Mouse (Mus musculus) left cerebral cortex, postnatal 14 days (tissue): ENCODE measurements at regions not wholly inside any gene's neighbourhood (a gene's known extent, or its start where the extent isn't known, plus 50 kb on each side); places are given as distances from the start of the nearest gene placed in this dataset.

Experiments used
- DNase-seq, 2 experiments: peaks; one replicate each; pipeline ENCODE4 v3.0.0; 2021 to 2022; ENCODE audit warnings: low spot score in 2 of 2, mixed read lengths in 1 of 2
- intact Hi-C: fragments of 180-260 bp; cut with DNase I; formaldehyde crosslinking; loops from one replicate; pipeline ENCODE4 v1.15.1; 2025

DNA sequence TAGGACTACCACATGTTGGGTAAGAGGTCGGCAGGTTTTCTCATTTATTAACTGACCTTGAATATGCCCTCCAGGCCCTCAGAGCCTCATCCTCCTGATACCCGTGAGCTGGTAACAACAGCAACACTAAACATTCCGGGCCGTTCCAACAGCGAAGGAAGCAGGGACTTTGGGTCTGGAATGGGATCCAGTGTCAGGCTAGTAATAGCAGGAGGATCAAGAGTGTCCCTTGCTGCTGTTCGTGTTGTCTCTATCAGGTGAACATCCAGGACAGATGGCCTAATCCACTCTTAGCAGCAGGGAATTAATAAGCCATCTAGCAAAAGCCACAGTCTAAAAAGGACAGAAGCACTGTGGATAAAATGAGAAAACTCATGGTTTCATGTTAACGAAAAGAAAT is 106.7 kb downstream of the Cpeb2 start:
- DNase-seq: no peak
- intact Hi-C loops: no loop called here

GRCm38 (mm10) chr5:43341475-43341874 is 108.5 kb downstream of the Cpeb2 start:
- intact Hi-C loops: no loop called here
- DNase-seq: no peak

DNA sequence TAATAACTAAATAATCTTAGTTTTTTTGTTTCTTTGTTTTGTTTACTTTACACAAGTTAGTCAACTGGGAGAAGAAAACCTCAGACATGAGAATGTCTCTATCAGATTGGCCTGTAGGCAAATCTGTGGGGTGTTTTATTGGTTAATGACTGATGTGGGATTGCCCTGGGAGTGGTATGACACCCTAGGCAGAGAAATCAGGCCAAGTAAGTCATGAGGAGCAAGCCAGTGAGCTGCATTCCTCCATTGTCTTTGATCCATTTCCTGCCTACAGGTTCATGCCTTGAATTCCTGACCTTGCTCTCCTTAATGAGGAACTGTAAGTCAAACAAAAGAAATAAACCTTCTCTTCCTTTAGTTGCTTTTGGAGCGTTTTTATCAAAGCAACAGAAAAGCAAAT is 111.5 kb downstream of the Cpeb2 start:
- no peak for DNase-seq
- intact Hi-C loops: no loop called here

DNA sequence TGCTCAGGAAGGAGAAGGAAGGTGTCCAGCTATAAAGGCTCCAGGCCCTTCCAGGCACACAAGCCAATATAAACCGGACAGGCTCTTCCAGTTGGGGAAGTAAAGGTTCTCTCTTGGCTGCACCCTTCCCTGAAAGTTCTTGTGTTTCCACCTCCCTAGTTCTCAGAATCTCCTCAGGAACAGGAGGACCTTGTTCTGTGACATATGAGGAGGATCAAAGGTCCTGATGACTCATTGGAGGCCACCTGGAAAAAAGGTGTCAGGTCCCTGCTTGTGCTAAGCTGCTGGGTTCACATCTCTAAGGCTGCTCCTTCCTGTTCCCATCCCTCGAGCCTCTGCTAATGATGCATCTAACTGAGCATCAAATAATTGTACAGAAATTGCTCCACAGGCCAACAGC is 118.0 kb downstream of the Cpeb2 start:
- intact Hi-C loops: loop anchor here (10.0 kb wide), 1 partner anchor 116 kb away; the partner anchor contains the start of gene Cpeb2
- DNase-seq: no peak

GRCm38 (mm10) chr5:43353021-43353990 is 120.3 kb downstream of the Cpeb2 start:
- intact Hi-C loops: loop anchor here (10.0 kb wide), 1 partner anchor 119 kb away; the partner anchor contains the start of gene Cpeb2
- no peak for DNase-seq

DNA sequence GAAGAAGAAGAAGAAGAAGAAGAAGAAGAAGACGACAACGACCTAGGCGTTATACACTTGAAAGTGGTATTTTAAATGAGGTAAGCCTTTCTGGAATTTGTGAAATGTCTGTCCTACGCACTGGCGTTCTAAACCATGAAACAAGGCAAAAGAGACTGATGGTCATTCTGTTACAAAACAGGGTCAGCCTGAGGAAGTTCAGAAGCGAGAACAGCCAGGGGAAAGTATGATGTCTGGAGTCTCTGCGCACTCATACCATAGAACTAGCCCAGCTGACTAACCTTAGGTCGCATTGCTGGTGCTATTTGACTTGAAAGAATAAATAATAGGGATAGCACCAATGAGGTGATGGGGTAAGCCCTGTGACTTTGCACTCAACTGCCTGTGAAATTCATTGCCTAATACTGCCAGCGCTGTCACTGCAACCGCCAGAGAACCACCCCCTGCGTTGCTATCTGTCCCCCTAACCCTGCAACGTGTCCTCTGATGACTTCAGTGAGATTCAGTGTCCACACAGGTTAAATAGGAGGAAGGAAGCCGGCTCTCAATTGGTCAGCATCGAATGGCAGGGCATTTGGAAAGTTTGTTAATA is 121.5 kb downstream of the Cpeb2 start:
- intact Hi-C loops: loop anchor here (10.0 kb wide), 1 partner anchor 120 kb away; the partner anchor contains the start of gene Cpeb2
- DNase-seq: no peak

DNA sequence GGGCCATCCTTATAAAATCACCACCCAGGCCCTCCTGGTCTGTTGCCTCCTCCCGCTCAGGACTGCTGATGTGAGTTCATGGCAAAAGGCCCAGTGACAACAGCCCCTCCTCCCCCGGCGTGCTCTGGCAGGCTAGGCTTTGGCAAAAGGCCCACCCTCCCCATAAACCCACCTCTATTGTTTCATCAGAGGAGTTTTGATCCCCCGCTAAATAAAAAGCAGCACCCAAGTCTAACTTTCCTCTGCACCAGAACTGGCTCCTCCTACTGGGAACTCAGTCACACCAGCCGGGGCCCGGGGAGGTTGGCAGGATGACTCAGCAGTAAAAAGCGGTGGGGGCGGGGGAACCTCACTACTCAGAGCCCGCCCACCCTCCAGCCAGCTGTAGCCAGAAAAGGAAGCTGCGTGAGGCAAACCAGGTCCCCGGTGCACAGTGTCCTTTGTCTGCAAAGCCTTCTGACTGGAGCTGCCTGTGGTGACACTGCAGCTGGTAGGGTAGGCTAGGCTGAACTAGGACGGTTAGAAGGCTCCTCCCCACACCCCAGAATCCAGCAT is 122.1 kb downstream of the Cpeb2 start:
- intact Hi-C loops: loop anchor here (10.0 kb wide), 1 partner anchor 120 kb away; the partner anchor contains the start of gene Cpeb2
- DNase-seq: peak; percentile 85 to 91

GRCm38 (mm10) chr5:43355832-43356231 is 122.9 kb downstream of the Cpeb2 start:
- intact Hi-C loops: loop anchor here (10.0 kb wide), 1 partner anchor 121 kb away; the partner anchor contains the start of gene Cpeb2

GRCm38 (mm10) chr5:43357100-43357680 is 124.2 kb downstream of the Cpeb2 start:
- intact Hi-C loops: loop anchor here (10.0 kb wide), 1 partner anchor 122 kb away; the partner anchor contains the start of gene Cpeb2
- no peak for DNase-seq

More at GRCm38 (mm10) chr5:43355832-43356231, 122.9 kb downstream of the Cpeb2 start:
- no peak for DNase-seq

DNA sequence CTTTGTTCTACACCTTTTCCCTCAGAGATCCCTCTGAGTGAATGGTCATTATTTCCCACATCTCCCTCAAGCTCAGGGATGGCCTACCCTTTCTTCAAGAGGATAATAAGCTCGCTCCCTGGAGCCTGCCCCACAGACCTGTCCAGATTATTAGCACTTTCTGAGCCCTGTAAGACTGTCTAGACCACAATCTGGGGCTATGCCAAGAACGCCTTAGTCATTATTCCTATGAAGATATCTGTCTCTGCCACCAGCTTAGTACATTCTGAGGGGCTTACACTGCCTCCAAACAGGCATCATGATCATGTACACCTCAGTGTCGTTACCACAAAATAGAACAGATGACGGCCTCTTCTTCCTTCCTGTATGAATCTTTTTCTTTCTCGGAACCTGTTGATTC is 124.9 kb downstream of the Cpeb2 start:
- DNase-seq: no peak
- intact Hi-C loops: loop anchor here (10.0 kb wide), 1 partner anchor 123 kb away; the partner anchor contains the start of gene Cpeb2

DNA sequence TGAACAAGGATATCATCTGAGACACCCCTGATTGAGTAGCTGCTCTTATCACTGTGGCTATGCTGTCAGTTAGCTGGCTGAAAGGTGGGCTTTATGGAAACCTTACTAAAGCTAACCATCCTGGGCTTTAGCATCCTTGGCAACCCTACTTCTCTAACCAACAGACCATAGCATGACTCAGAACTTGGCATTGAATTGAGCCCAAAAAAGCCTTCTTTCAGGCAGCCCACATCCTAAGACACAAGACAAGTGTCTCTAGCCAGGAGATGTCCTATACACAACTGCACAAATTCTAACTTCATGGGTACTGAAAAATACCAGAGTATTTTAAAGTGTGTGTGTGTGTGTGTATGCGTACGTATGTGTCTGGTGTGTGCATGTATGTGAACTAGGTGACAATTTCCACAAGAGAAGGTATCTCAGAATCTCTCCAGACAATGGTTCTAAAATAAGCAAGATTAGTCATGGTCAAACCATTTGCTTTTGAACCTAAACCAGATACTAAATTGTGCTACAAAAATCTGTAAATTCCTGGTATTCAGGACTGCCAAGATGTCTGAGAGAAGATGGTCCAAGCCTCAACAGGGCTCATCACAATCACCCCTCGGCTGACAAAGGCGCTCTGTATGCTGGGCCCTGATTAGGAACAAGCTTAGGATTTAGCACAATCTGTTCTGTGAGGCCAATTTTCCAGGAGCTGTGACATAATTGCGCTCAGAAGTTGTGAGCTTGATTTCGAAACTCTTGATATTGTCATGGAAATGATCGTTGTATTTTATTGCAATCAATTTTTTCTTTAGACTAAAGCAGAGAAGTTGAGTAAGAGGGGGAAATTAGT is 126.2 kb downstream of the Cpeb2 start:
- no peak for DNase-seq
- intact Hi-C loops: loop anchor here (10.0 kb wide), 1 partner anchor 124 kb away; the partner anchor contains the start of gene Cpeb2

- intact Hi-C loops: loop anchor here (2.0 kb wide), 1 partner anchor 1471 kb away; no protein-coding TSS in a partner anchor
- peak; percentile 37 to 44 for DNase-seq
These were observed 127.3 kb downstream of the Cpeb2 start for GRCm38 (mm10) chr5:43360298-43360697.

GRCm38 (mm10) chr5:43361026-43361425 is 128.1 kb downstream of the Cpeb2 start:
- no peak for DNase-seq
- intact Hi-C loops: loop anchor here (2.0 kb wide), 1 partner anchor 1472 kb away; no protein-coding TSS in a partner anchor

DNA sequence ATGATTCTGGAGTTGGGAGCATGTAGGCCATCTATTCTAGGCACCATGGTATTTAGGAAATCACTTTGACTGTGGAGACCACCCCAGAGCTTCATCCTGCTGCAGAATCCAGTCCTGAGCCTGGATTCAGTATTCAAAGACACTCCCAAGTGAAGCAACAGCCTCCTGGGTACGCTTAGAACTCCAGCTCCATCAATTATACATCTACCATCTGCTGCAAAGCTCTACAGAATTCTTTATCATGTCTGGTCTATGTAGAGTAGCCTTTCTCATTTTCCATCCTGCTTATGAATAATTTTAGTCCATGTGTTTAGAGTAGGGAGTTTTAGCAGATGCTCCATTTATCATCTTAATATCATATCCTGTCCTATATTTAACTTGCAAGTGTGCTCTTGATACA is 139.4 kb downstream of the Cpeb2 start:
- intact Hi-C loops: no loop called here
- no peak for DNase-seq

GRCm38 (mm10) chr5:43384689-43385375 is 130.5 kb upstream of the C1qtnf7 start:
- peak; percentile 7 to 51 for DNase-seq
- intact Hi-C loops: no loop called here

DNA sequence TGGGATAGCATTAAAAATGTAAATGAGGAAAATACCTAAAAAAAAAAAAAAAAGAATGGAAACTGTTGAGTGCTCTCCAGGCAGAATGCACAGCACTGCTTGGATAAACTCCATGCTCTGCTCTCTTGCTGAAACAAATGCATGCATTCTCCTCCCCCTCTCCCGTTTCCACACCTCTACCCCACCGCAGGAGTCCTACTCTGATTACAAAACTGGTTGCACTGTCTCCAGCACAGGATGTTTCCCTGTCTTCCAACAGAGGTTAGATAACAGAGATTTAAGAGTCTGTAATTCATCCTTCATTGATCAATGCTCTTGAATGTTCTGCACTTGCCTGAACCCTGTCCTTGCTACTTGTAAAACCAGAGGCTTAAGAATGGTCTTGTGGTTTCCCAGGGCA is 124.3 kb upstream of the C1qtnf7 start:
- intact Hi-C loops: no loop called here
- DNase-seq: no peak

GRCm38 (mm10) chr5:43391412-43392029 is 123.8 kb upstream of the C1qtnf7 start:
- intact Hi-C loops: no loop called here
- peak; percentile 38 to 40 for DNase-seq
